Mouse (Mus musculus): Measurements from ENCODE around the gene Poldip3.

DNA sequence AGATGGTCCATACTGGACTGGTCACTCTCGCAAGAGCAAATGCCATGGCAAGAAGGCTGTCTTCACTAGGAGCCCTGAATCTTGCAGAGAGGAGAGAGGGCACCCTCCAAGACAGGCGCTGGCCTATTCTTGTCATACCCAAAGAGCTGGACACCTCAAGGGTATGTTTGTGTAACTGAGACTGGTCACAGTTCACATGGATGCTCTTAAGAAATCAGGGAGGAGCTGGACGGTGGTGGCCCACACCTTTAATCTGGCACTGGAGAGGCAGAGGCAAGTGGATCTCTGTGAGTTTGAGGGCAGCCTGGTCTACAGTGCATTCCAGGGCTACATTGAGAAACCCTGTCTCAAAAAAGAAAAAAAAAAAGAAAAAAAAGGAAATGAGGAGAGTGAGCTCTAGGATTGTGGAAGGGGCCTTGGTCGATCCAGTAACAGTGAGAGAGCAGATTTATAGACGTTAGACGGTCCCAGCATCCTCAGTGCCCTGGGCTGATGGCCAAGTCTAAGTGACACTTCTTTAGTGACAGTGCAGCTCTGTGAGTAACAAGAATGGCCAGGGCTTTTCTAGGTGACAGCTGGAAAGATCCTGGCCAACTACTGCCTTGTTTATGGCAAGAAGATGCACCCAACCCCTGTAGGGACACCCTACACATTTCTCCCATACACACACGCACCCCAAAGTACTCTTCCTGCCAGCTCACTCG is 21.9 kb upstream of the Poldip3 start:
- TF ChIP-seq ETS1 (conservative IDR thresholded peaks at IDR 0.05; ENCODE audit: low read depth, low read length) (no peak), MEF2A (IDR thresholded peaks at IDR 0.05; ENCODE audit: borderline replicate concordance, low read depth, low read length) (no peak), CTCF (conservative IDR thresholded peaks at IDR 0.05 in 1 of 2, IDR thresholded peaks at IDR 0.05 in 1 of 2; ENCODE audit: low read depth in 2 of 2, low read length in 2 of 2) (no peak), POLR2A (IDR thresholded peaks at IDR 0.05; ENCODE audit: low read depth, low read length) (no peak), GABPA (IDR thresholded peaks at IDR 0.05; ENCODE audit: insufficient replicate concordance, low read depth, low read length) (no peak), EP300 (IDR thresholded peaks at IDR 0.05; ENCODE audit: low read length) (no peak), RAD21 (IDR thresholded peaks at IDR 0.05; ENCODE audit: low read depth, low read length) (no peak)

Data from CH12.LX (cell line).